Comparison of ENCODE assay signal across 9 mouse cellular contexts in the genomic region with DNA sequence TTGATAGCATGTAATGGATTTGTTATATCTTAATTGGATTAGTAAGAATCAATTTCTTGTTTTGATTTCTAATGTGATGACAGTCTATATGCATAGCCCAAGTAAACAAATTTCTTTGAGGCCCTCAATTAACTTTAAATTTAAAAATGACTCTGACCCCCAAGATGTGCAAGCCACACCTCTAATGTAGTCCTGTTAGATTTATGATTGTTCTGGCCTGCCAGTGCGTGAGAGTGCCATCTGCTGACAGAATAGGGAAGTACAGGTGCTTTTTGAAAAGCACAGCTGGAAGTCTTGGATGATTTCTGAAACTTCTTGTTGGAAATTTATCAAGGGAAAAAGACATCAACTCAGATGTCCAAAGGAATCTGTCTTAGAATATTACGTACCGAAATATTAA.
DNase-seq lines count a peak whose midpoint lies in the region; ATAC-seq and TF ChIP-seq lines count a peak whose summit lies in the region.
"Had no signal": no experiment of that assay in that cellular context is flagged by ENCODE, and none has a peak within 500 bp of the region (broad histone marks: within the 10 kb centered on the region; RNA-seq: fewer than 3 reads in every experiment).

No protein-coding gene starts in this region.

- no peaks in the 10 kb centered on the region for H3K36me3 ChIP-seq in lung, embryonic 14.5 days (ENCODE audit: insufficient read depth)
- H3K36me3 ChIP-seq: hindbrain, embryonic 15.5 days had no signal

- H3K9ac ChIP-seq in lung, embryonic 14.5 days, result no peak overlapping the region
- H3K9ac ChIP-seq: hindbrain, embryonic 15.5 days had no signal

- ATAC-seq in frontal cortex, adult (ENCODE audit: low TSS enrichment), result no peak
- 0 out of 2 replicates have a peak, but pooled peaks have one; percentile 52 for ATAC-seq in lung, embryonic 14.5 days (ENCODE audit: insufficient read depth)

- H3K4me1 ChIP-seq in lung, embryonic 14.5 days (ENCODE audit: insufficient read depth), result no peaks in the 10 kb centered on the region

- peak; percentile 36 to 61 for DNase-seq in frontal cortex, postnatal 25 days (ENCODE audit: low spot score in 2 of 2)
- DNase-seq in testis, postnatal 10 days (ENCODE audit: low spot score), result peak; percentile 80
- DNase-seq in testis, postnatal 14 days (ENCODE audit: low spot score), result no peak
- peak; percentile 42 to 83 for DNase-seq in cerebellum, postnatal 4 days (ENCODE audit: low spot score in 2 of 2)
- DNase-seq in induced T-regulatory cell, adult 2 months (ENCODE audit: low read depth), result peak; percentile 48
- DNase-seq in lung, embryonic 14.5 days, result peak; percentile 91
- peak; percentile 50 for DNase-seq in thymus, postnatal 14 days

- no peak overlapping the region for H3K4me2 ChIP-seq in lung, embryonic 14.5 days
- H3K4me2 ChIP-seq: hindbrain, embryonic 15.5 days had no signal

- peak; percentile 91 for TF ChIP-seq CTCF in lung, embryonic 14.5 days (IDR thresholded peaks at IDR 0.05; ENCODE audit: low read depth)

- no peak overlapping the region for H3K4me3 ChIP-seq in lung, embryonic 14.5 days (ENCODE audit: low read depth, low read length)
- H3K4me3 ChIP-seq: hindbrain, embryonic 15.5 days had no signal

- H3K27ac ChIP-seq in lung, embryonic 14.5 days (ENCODE audit: low read depth), result no peak overlapping the region
- H3K27ac ChIP-seq: hindbrain, embryonic 15.5 days had no signal

- no peaks in the 10 kb centered on the region for H3K27me3 ChIP-seq in lung, embryonic 14.5 days (ENCODE audit: insufficient read depth, low read length)
- H3K27me3 ChIP-seq: hindbrain, embryonic 15.5 days had no signal

- 35% methylated on average over 3 of the region's 3 CpGs for WGBS in lung, embryonic 14.5 days

- H3K9me3 ChIP-seq in lung, embryonic 14.5 days (ENCODE audit: low read depth, low read length), result no peaks in the 10 kb centered on the region
- H3K9me3 ChIP-seq: hindbrain, embryonic 15.5 days had no signal
